Mouse (Mus musculus) left cerebral cortex, adult 9 months (tissue): ENCODE measurements around the gene G430095P16Rik.

Source experiments
- DNase-seq, 2 experiments: peaks; one replicate each; pipeline ENCODE4 v3.0.0; 2022; ENCODE audit warnings: low spot score in 2 of 2

Gene G430095P16Rik

GRCm38 (mm10) chr8:84770100-84770953 lies 47.5 kb downstream of the G430095P16Rik start:
- no peak for DNase-seq

- DNase-seq: no peak
Measured at GRCm38 (mm10) chr8:84771000-84771687, 48.3 kb downstream of the G430095P16Rik start.

- no peak for DNase-seq
Measured at GRCm38 (mm10) chr8:84771941-84772378, 49.2 kb downstream of the G430095P16Rik start.

- no peak for DNase-seq
Measured at GRCm38 (mm10) chr8:84772628-84773027, 49.8 kb downstream of the G430095P16Rik start.

GRCm38 (mm10) chr8:84773304-84773703 lies 50.5 kb downstream of the G430095P16Rik start:
- no peak for DNase-seq

- DNase-seq: peak in 1 of 2 experiments; percentile 81
Measured at GRCm38 (mm10) chr8:84773833-84774232, 51.0 kb downstream of the G430095P16Rik start.

GRCm38 (mm10) chr8:84774473-84774911 lies 51.7 kb downstream of the G430095P16Rik start:
- DNase-seq: peak in 1 of 2 experiments; percentile 69

- DNase-seq: peak in 1 of 2 experiments; percentile 81
Measured at GRCm38 (mm10) chr8:84775105-84775591, 52.3 kb downstream of the G430095P16Rik start.

GRCm38 (mm10) chr8:84775621-84776113 lies 52.9 kb downstream of the G430095P16Rik start:
- no peak for DNase-seq
